Mouse (Mus musculus): Measurements from ENCODE around the gene Olfr1224-ps1.

DNA sequence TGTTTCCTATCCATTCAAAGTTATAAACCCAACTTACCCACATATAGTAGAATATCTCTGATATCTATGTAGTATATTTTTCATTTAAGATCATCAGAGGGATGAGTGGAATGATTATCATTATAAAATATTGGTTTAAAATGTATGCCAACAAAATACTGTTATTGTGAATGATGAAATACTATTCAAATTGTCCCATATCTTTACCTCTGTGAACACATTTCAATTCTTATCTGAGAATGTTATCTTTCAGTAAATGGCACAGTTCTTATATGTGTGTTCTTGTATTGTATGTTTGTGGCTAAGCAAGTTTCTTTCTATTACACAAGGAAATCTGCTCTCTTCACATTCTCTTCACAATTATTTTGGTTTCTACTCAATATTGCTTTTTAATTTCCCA is 58.2 kb downstream of the Olfr1224-ps1 start:
- no peak for TF ChIP-seq CTCF (conservative IDR thresholded peaks at IDR 0.05; ENCODE audit: low read length)
- TF ChIP-seq POU5F1 (IDR thresholded peaks at IDR 0.05; ENCODE audit: borderline replicate concordance, low read length): no peak
- TF ChIP-seq NANOG (IDR thresholded peaks at IDR 0.05; ENCODE audit: borderline replicate concordance, low read length): no peak

All from E14TG2a.4 (cell line).